Mouse (Mus musculus): ENCODE results near the gene Mboat1. TPM values are rescaled to one million over a fixed set of nuclear protein-coding genes. Genes with fewer than 3 reads are reported as not detected.

Gene Mboat1
- total RNA-seq, 2 experiments from 2014 or later, result 1.5 to 2.2 TPM

- no peak overlapping the region for H3K4me3 ChIP-seq
- no peak for DNase-seq (ENCODE audit: low spot score in 2 of 2)
- no peak for TF ChIP-seq CTCF (conservative IDR thresholded peaks at IDR 0.05)
- no peak overlapping the region for H3K27ac ChIP-seq
These were observed 58.5 kb downstream of the Mboat1 start for GRCm38 (mm10) chr13:30194834-30195233.

GRCm38 (mm10) chr13:30196661-30197060 lies 60.4 kb downstream of the Mboat1 start:
- Histone ChIP-seq H3K27ac (no peak overlapping the region), H3K4me3 (no peak overlapping the region)
- no peak for DNase-seq (ENCODE audit: low spot score in 2 of 2)
- no peak for TF ChIP-seq CTCF (conservative IDR thresholded peaks at IDR 0.05)

- H3K27ac ChIP-seq, result no peak overlapping the region
- TF ChIP-seq CTCF (conservative IDR thresholded peaks at IDR 0.05), result no peak
- no peak overlapping the region for H3K4me3 ChIP-seq
- no peak for DNase-seq (ENCODE audit: low spot score in 2 of 2)
These were observed 61.8 kb downstream of the Mboat1 start for GRCm38 (mm10) chr13:30198101-30198570.

GRCm38 (mm10) chr13:30199821-30200220 lies 63.5 kb downstream of the Mboat1 start:
- DNase-seq (ENCODE audit: low spot score in 2 of 2), result no peak
- TF ChIP-seq CTCF (conservative IDR thresholded peaks at IDR 0.05), result no peak
- Histone ChIP-seq H3K27ac (no peak overlapping the region), H3K4me3 (no peak overlapping the region)

GRCm38 (mm10) chr13:30200737-30201136 lies 64.4 kb downstream of the Mboat1 start:
- Histone ChIP-seq H3K27ac (no peak overlapping the region), H3K4me3 (no peak overlapping the region)
- no peak for TF ChIP-seq CTCF (conservative IDR thresholded peaks at IDR 0.05)
- no peak for DNase-seq (ENCODE audit: low spot score in 2 of 2)

GRCm38 (mm10) chr13:30203018-30203417 lies 66.7 kb downstream of the Mboat1 start:
- no peak for DNase-seq (ENCODE audit: low spot score in 2 of 2)
- TF ChIP-seq CTCF (conservative IDR thresholded peaks at IDR 0.05), result no peak
- H3K4me3 ChIP-seq, result no peak overlapping the region
- no peak overlapping the region for H3K27ac ChIP-seq

- no peak for DNase-seq (ENCODE audit: low spot score in 2 of 2)
- H3K27ac ChIP-seq, result no peak overlapping the region
- no peak overlapping the region for H3K4me3 ChIP-seq
- TF ChIP-seq CTCF (conservative IDR thresholded peaks at IDR 0.05), result no peak
These were observed 71.9 kb downstream of the Mboat1 start for GRCm38 (mm10) chr13:30208176-30208575.

GRCm38 (mm10) chr13:30213276-30213675 lies 77.0 kb downstream of the Mboat1 start:
- TF ChIP-seq CTCF (conservative IDR thresholded peaks at IDR 0.05), result no peak
- Histone ChIP-seq H3K4me3 (no peak overlapping the region), H3K27ac (no peak overlapping the region)
- DNase-seq (ENCODE audit: low spot score in 2 of 2), result no peak

GRCm38 (mm10) chr13:30217588-30218371 lies 81.5 kb downstream of the Mboat1 start:
- TF ChIP-seq CTCF (conservative IDR thresholded peaks at IDR 0.05), result no peak
- no peak overlapping the region for H3K4me3 ChIP-seq
- no peak overlapping the region for H3K27ac ChIP-seq
- no peak for DNase-seq (ENCODE audit: low spot score in 2 of 2)

GRCm38 (mm10) chr13:30219597-30219996 lies 83.3 kb downstream of the Mboat1 start:
- Histone ChIP-seq H3K4me3 (no peak overlapping the region), H3K27ac (no peak overlapping the region)
- no peak for DNase-seq (ENCODE audit: low spot score in 2 of 2)
- TF ChIP-seq CTCF (conservative IDR thresholded peaks at IDR 0.05), result no peak

GRCm38 (mm10) chr13:30221316-30221715 lies 85.0 kb downstream of the Mboat1 start:
- TF ChIP-seq CTCF (conservative IDR thresholded peaks at IDR 0.05), result no peak
- no peak for DNase-seq (ENCODE audit: low spot score in 2 of 2)
- no peak overlapping the region for H3K27ac ChIP-seq
- H3K4me3 ChIP-seq, result no peak overlapping the region

- H3K27ac ChIP-seq, result no peak overlapping the region
- H3K4me3 ChIP-seq, result no peak overlapping the region
- DNase-seq (ENCODE audit: low spot score in 2 of 2), result no peak
- TF ChIP-seq CTCF (conservative IDR thresholded peaks at IDR 0.05), result no peak
These were observed 87.8 kb downstream of the Mboat1 start for GRCm38 (mm10) chr13:30224114-30224513.

- TF ChIP-seq CTCF (conservative IDR thresholded peaks at IDR 0.05), result no peak; the same call in 1 of the 2 replicates
- Histone ChIP-seq H3K4me3 (no peak overlapping the region), H3K27ac (no peak overlapping the region)
- DNase-seq (ENCODE audit: low spot score in 2 of 2), result no peak
These were observed 88.4 kb downstream of the Mboat1 start for GRCm38 (mm10) chr13:30224659-30225058.

- no peak overlapping the region for H3K27ac ChIP-seq
- no peak for TF ChIP-seq CTCF (conservative IDR thresholded peaks at IDR 0.05)
- no peak for DNase-seq (ENCODE audit: low spot score in 2 of 2)
- no peak overlapping the region for H3K4me3 ChIP-seq
These were observed 92.5 kb downstream of the Mboat1 start for GRCm38 (mm10) chr13:30228762-30229161.
